8 mouse cellular contexts compared by ENCODE assay signal in genomic region chr13:23572218-23573033, GRCm38 (mm10). TPM values are rescaled to one million over a fixed set of nuclear protein-coding genes. Genes with fewer than 3 reads are reported as not detected.
DNase-seq lines count a peak whose midpoint lies in the region; ATAC-seq and TF ChIP-seq lines count a peak whose summit lies in the region.

No protein-coding gene starts in this region.

- H3K4me2 ChIP-seq in hindbrain, embryonic 13.5 days, result peak overlapping the region; percentile 74
- H3K4me2 ChIP-seq in midbrain, embryonic 16.5 days (ENCODE audit: low read length), result peak overlapping the region; percentile 73

- no peak for ATAC-seq in hindbrain, embryonic 13.5 days (ENCODE audit: low FRiP score)
- ATAC-seq in midbrain, embryonic 16.5 days, result no peak

- TF ChIP-seq CTCF in layer of hippocampus, adult 2 months (conservative IDR thresholded peaks at IDR 0.05), result no peak
- no peak for TF ChIP-seq CTCF in bone marrow macrophage, adult 2 months (IDR thresholded peaks at IDR 0.05; ENCODE audit: low read depth, low read length)

- WGBS in hindbrain, embryonic 13.5 days, result 40% methylated on average over 2 of the region's 2 CpGs
- 42% methylated on average over 2 of the region's 2 CpGs for WGBS in midbrain, embryonic 16.5 days

- peaks cover 13% of the 10 kb centered on the region for H3K4me1 ChIP-seq in bone marrow macrophage, adult 2 months (ENCODE audit: control insufficient read depth, insufficient read depth, low read length)
- peaks cover 41% of the 10 kb centered on the region for H3K4me1 ChIP-seq in hindbrain, embryonic 13.5 days (replicated peaks)
- peaks cover 30% of the 10 kb centered on the region for H3K4me1 ChIP-seq in midbrain, embryonic 16.5 days (ENCODE audit: control insufficient read depth, insufficient read depth, low read length)

- H3K36me3 ChIP-seq in hindbrain, embryonic 13.5 days, result no peaks in the 10 kb centered on the region
- H3K36me3 ChIP-seq in midbrain, embryonic 16.5 days (ENCODE audit: control insufficient read depth, insufficient read depth, low read length), result no peaks in the 10 kb centered on the region

- DNase-seq in layer of hippocampus, adult 2 months (ENCODE audit: low spot score in 2 of 2), result no peak
- DNase-seq in layer of hippocampus, postnatal 25 days (ENCODE audit: extremely low spot score in 1 of 2, low spot score in 1 of 2), result no peak
- DNase-seq in urinary bladder, adult 18-20 months (ENCODE audit: low spot score in 2 of 2), result no peak
- no peak for DNase-seq in kidney, adult 18-20 months
- DNase-seq in layer of hippocampus, adult 9-10 months (ENCODE audit: low spot score), result no peak

- H3K4me3 ChIP-seq in layer of hippocampus, adult 2 months, result peak overlapping the region; percentile 73
- no peak overlapping the region; the same call in 1 of the 2 replicates for H3K4me3 ChIP-seq in bone marrow macrophage, adult 2 months (ENCODE audit: insufficient read depth, low read length)
- H3K4me3 ChIP-seq in hindbrain, embryonic 13.5 days, result peak overlapping the region; percentile 50
- peak overlapping the region; percentile 43 for H3K4me3 ChIP-seq in midbrain, embryonic 16.5 days (ENCODE audit: low read depth, low read length)

- TF ChIP-seq POLR2A in bone marrow macrophage, adult 2 months (IDR thresholded peaks at IDR 0.05; ENCODE audit: borderline replicate concordance, low read depth, low read length), result no peak

- no peaks in the 10 kb centered on the region for H3K27me3 ChIP-seq in hindbrain, embryonic 13.5 days
- H3K27me3 ChIP-seq in midbrain, embryonic 16.5 days (ENCODE audit: control insufficient read depth, insufficient read depth, low read depth, low read length), result no peaks in the 10 kb centered on the region

- H3K9ac ChIP-seq in hindbrain, embryonic 13.5 days, result peak overlapping the region; percentile 81
- peak overlapping the region; percentile 60; the same call in 1 of the 2 replicates for H3K9ac ChIP-seq in midbrain, embryonic 16.5 days (ENCODE audit: low read depth, low read length)

- H3K27ac ChIP-seq in layer of hippocampus, adult 2 months, result peak overlapping the region; percentile 95
- H3K27ac ChIP-seq in bone marrow macrophage, adult 2 months (ENCODE audit: insufficient read depth, low read depth, low read length), result peak overlapping the region; percentile 75
- peak overlapping the region; percentile 96 for H3K27ac ChIP-seq in hindbrain, embryonic 13.5 days
- H3K27ac ChIP-seq in midbrain, embryonic 16.5 days (ENCODE audit: low read length), result peak overlapping the region; percentile 93

- H3K9me3 ChIP-seq in hindbrain, embryonic 13.5 days, result no peaks in the 10 kb centered on the region
- no peaks in the 10 kb centered on the region for H3K9me3 ChIP-seq in midbrain, embryonic 16.5 days (replicated peaks; ENCODE audit: control insufficient read depth, low read length, poor library complexity, severe bottlenecking)

RNA-seq across cellular contexts. Expression of gene Hist1h2bg, which starts 1.2 kb away (rescaled TPM):
- total RNA-seq in layer of hippocampus, adult 2 months (2021), result 10 to 100 TPM; 74.0 to 78.9 TPM
- total RNA-seq in layer of hippocampus, postnatal 25 days (2021), result 10 to 100 TPM; 79.1 to 83.5 TPM
- polyA plus RNA-seq in bone marrow macrophage, adult 2 months (2012; ENCODE audit: insufficient read depth, insufficient read length, missing spikeins), result 9.8 and 11.9 TPM in 2 replicates
- polyA plus RNA-seq in hindbrain, embryonic 13.5 days (2015; fragmentation: Nextera tagmentation; extraction: Ambion mirVana), result 2.8 TPM in 2 replicates
- 0.36 and 0.86 TPM in 2 replicates for polyA plus RNA-seq in midbrain, embryonic 16.5 days (2015; fragmentation: Nextera tagmentation; extraction: Ambion mirVana)

RNA-seq across cellular contexts. Expression of gene Hist1h2ae, which starts 1.4 kb away (rescaled TPM):
- 1 to 10 TPM; 6.6 to 7.7 TPM for total RNA-seq in layer of hippocampus, adult 2 months (2021)
- 1 to 10 TPM; 4.6 to 7.9 TPM for total RNA-seq in layer of hippocampus, postnatal 25 days (2021)
- 1.7 TPM in 1 of 2 replicates, not detected in the other for polyA plus RNA-seq in bone marrow macrophage, adult 2 months (2012; ENCODE audit: insufficient read depth, insufficient read length, missing spikeins)
- polyA plus RNA-seq in hindbrain, embryonic 13.5 days (2015; fragmentation: Nextera tagmentation; extraction: Ambion mirVana), result 26.4 and 29.3 TPM in 2 replicates
- 7.7 and 11.6 TPM in 2 replicates for polyA plus RNA-seq in midbrain, embryonic 16.5 days (2015; fragmentation: Nextera tagmentation; extraction: Ambion mirVana)

RNA-seq across cellular contexts. Expression of gene Hist1h2bf, which starts 1.6 kb away (rescaled TPM):
- 10 to 100 TPM; 22.8 to 29.6 TPM for total RNA-seq in layer of hippocampus, adult 2 months (2021)
- total RNA-seq in layer of hippocampus, postnatal 25 days (2021), result 10 to 100 TPM; 26.4 to 30.6 TPM
- 3.8 and 7.9 TPM in 2 replicates for polyA plus RNA-seq in bone marrow macrophage, adult 2 months (2012; ENCODE audit: insufficient read depth, insufficient read length, missing spikeins)
- 1.2 and 3.0 TPM in 2 replicates for polyA plus RNA-seq in hindbrain, embryonic 13.5 days (2015; fragmentation: Nextera tagmentation; extraction: Ambion mirVana)
- polyA plus RNA-seq in midbrain, embryonic 16.5 days (2015; fragmentation: Nextera tagmentation; extraction: Ambion mirVana), result not detected in 2 replicates

RNA-seq across cellular contexts. Expression of gene Hist1h2ad, which starts 1.8 kb away (rescaled TPM):
- total RNA-seq in layer of hippocampus, adult 2 months (2021), result 10 to 100 TPM in 1 of 2 experiments, 1 to 10 TPM in 1; 5.0 to 13.0 TPM
- 10 to 100 TPM in 1 of 2 experiments, 1 to 10 TPM in 1; 7.1 to 11.6 TPM for total RNA-seq in layer of hippocampus, postnatal 25 days (2021)
- not detected in 2 replicates for polyA plus RNA-seq in bone marrow macrophage, adult 2 months (2012; ENCODE audit: insufficient read depth, insufficient read length, missing spikeins)
- 0.61 and 2.7 TPM in 2 replicates for polyA plus RNA-seq in hindbrain, embryonic 13.5 days (2015; fragmentation: Nextera tagmentation; extraction: Ambion mirVana)
- polyA plus RNA-seq in midbrain, embryonic 16.5 days (2015; fragmentation: Nextera tagmentation; extraction: Ambion mirVana), result not detected in 2 replicates

RNA-seq across cellular contexts. Expression of gene Hist1h3d, which starts 3.1 kb away (rescaled TPM):
- 10 to 100 TPM; 12.1 to 13.0 TPM for total RNA-seq in layer of hippocampus, adult 2 months (2021)
- 10 to 100 TPM; 10.0 to 14.4 TPM for total RNA-seq in layer of hippocampus, postnatal 25 days (2021)
- polyA plus RNA-seq in bone marrow macrophage, adult 2 months (2012; ENCODE audit: insufficient read depth, insufficient read length, missing spikeins), result 2.3 and 3.2 TPM in 2 replicates
- 1.6 and 2.7 TPM in 2 replicates for polyA plus RNA-seq in hindbrain, embryonic 13.5 days (2015; fragmentation: Nextera tagmentation; extraction: Ambion mirVana)
- 0.53 and 0.60 TPM in 2 replicates for polyA plus RNA-seq in midbrain, embryonic 16.5 days (2015; fragmentation: Nextera tagmentation; extraction: Ambion mirVana)
